Mouse (Mus musculus): ENCODE measurements around the gene Mmp14.
A peak's percentile ranks its signal among the peaks of the same experiment; 100 is the strongest.

DNA sequence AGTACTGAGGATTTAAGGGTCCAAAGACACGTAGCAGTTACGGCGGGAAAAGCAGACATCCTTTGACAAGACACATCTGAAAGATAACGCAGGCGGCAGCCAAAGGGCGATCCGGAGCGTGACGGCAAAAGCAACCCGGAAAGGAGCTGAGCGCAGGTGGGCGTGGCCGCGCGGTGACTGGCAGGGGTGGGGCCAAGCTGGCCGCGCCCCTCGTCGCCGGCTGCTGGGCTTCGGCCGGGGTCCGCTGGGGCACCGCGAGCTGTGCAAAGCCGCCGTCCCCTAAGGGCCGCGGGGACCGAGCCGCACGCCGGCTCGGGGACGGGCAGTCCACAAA is 32.5 kb downstream of the Mmp14 start, which contains the start of gene Lrp10:
- TF ChIP-seq CTCF (IDR thresholded peaks at IDR 0.05; ENCODE audit: control insufficient read depth, insufficient read depth, insufficient read length) (no peak), USF1 (IDR thresholded peaks at IDR 0.05; ENCODE audit: low read depth) (no peak), MAX (IDR thresholded peaks at IDR 0.05) (peak; percentile 27), CEBPB (IDR thresholded peaks at IDR 0.05; ENCODE audit: low read depth) (no peak)

Measured in C2C12 (cell line).